Mouse (Mus musculus): Measurements from ENCODE around the gene Rnf5. TPM values are rescaled to one million over a fixed set of nuclear protein-coding genes. Genes with fewer than 3 reads are reported as not detected.

The Rnf5 gene
- polyA plus RNA-seq, 1 experiment from 2014 or later: 328 TPM

Other genes with a start within 250 kb of the Rnf5 start
- not detected in 2 replicates for gene Btnl2, start 248.9 kb downstream of the Rnf5 start, polyA plus RNA-seq (2015; fragmentation: Nextera tagmentation; extraction: Ambion mirVana)
- not detected in 2 replicates for gene Btnl1, start 226.6 kb downstream of the Rnf5 start, polyA plus RNA-seq (2015; fragmentation: Nextera tagmentation; extraction: Ambion mirVana)
- 2.6 and 4.4 TPM in 2 replicates for gene BC051142, start 204.9 kb downstream of the Rnf5 start, polyA plus RNA-seq (2015; fragmentation: Nextera tagmentation; extraction: Ambion mirVana)
- not detected in 2 replicates for gene Btnl4, start 126.4 kb downstream of the Rnf5 start, polyA plus RNA-seq (2015; fragmentation: Nextera tagmentation; extraction: Ambion mirVana)
- gene Btnl6, start 86.3 kb downstream of the Rnf5 start, polyA plus RNA-seq (2015; fragmentation: Nextera tagmentation; extraction: Ambion mirVana): not detected in 2 replicates
- 4.1 and 5.6 TPM in 2 replicates for gene Notch4, start 39.4 kb downstream of the Rnf5 start, polyA plus RNA-seq (2015; fragmentation: Nextera tagmentation; extraction: Ambion mirVana)
- gene Gpsm3, start 13.9 kb downstream of the Rnf5 start, polyA plus RNA-seq (2015; fragmentation: Nextera tagmentation; extraction: Ambion mirVana): 2.8 and 3.0 TPM in 2 replicates
- gene Pbx2, start 12.4 kb downstream of the Rnf5 start, polyA plus RNA-seq (2015; fragmentation: Nextera tagmentation; extraction: Ambion mirVana): 5.3 and 7.6 TPM in 2 replicates
- gene Ager, start 5.8 kb downstream of the Rnf5 start, polyA plus RNA-seq (2015; fragmentation: Nextera tagmentation; extraction: Ambion mirVana): 1.5 and 1.6 TPM in 2 replicates
- 93.7 and 104 TPM in 2 replicates for gene Agpat1, start 572 bp upstream of the Rnf5 start, polyA plus RNA-seq (2015; fragmentation: Nextera tagmentation; extraction: Ambion mirVana)
- 7.0 and 7.5 TPM in 2 replicates for gene Egfl8, start 12.3 kb upstream of the Rnf5 start, polyA plus RNA-seq (2015; fragmentation: Nextera tagmentation; extraction: Ambion mirVana)
- 16.2 and 17.7 TPM in 2 replicates for gene Ppt2, start 24.8 kb upstream of the Rnf5 start, polyA plus RNA-seq (2015; fragmentation: Nextera tagmentation; extraction: Ambion mirVana)
- 5.0 and 10.4 TPM in 2 replicates for gene Prrt1, start 25.8 kb upstream of the Rnf5 start, polyA plus RNA-seq (2015; fragmentation: Nextera tagmentation; extraction: Ambion mirVana)
- gene Fkbpl, start 41.1 kb upstream of the Rnf5 start, polyA plus RNA-seq (2015; fragmentation: Nextera tagmentation; extraction: Ambion mirVana): 14.6 and 16.7 TPM in 2 replicates
- 111 and 119 TPM in 2 replicates for gene Atf6b, start 43.5 kb upstream of the Rnf5 start, polyA plus RNA-seq (2015; fragmentation: Nextera tagmentation; extraction: Ambion mirVana)
- gene Tnxb, start 66.8 kb upstream of the Rnf5 start, polyA plus RNA-seq (2015; fragmentation: Nextera tagmentation; extraction: Ambion mirVana): 0.08 and 0.09 TPM in 2 replicates
- 0.16 TPM in 1 of 2 replicates, not detected in the other for gene C4b, start 140.2 kb upstream of the Rnf5 start, polyA plus RNA-seq (2015; fragmentation: Nextera tagmentation; extraction: Ambion mirVana)
- not detected in 2 replicates for gene Cyp21a1, start 200.9 kb upstream of the Rnf5 start, polyA plus RNA-seq (2015; fragmentation: Nextera tagmentation; extraction: Ambion mirVana)
- gene Stk19, start 233.3 kb upstream of the Rnf5 start, polyA plus RNA-seq (2015; fragmentation: Nextera tagmentation; extraction: Ambion mirVana): 33.4 and 50.4 TPM in 2 replicates
- 64.8 and 75.6 TPM in 2 replicates for gene Dxo, start 233.3 kb upstream of the Rnf5 start, polyA plus RNA-seq (2015; fragmentation: Nextera tagmentation; extraction: Ambion mirVana)
- 65.6 and 67.5 TPM in 2 replicates for gene Skiv2l, start 246.5 kb upstream of the Rnf5 start, polyA plus RNA-seq (2015; fragmentation: Nextera tagmentation; extraction: Ambion mirVana)
- 87.5 and 97.7 TPM in 2 replicates for gene Nelfe, start 246.7 kb upstream of the Rnf5 start, polyA plus RNA-seq (2015; fragmentation: Nextera tagmentation; extraction: Ambion mirVana)

Measured in forebrain, embryonic 16.5 days (tissue).